Mouse (Mus musculus) forebrain, embryonic 14.5 days (tissue): ENCODE results near the gene Stx1b. TPM values are rescaled to one million over a fixed set of nuclear protein-coding genes. Genes with fewer than 3 reads are reported as not detected.

Experiments
- ATAC-seq: fragments of 200-750 bp; cut with Nextera tagmentation; 2 replicates; pipeline ENCODE4 v1.8.0; 2017; ENCODE audit warnings: mild to moderate bottlenecking, moderate library complexity
- DNase-seq: peaks from one replicate; pipeline ENCODE4 v3.0.0-alpha.2; 2015; ENCODE audit warnings: low spot score
- H3K27ac ChIP-seq: fragments of 300-500 bp; sonication (generic); 2 replicates; pipeline ENCODE4 v1.5.1; 2014; ENCODE audit warnings: low read depth, mild to moderate bottlenecking, control low read depth, low read length, moderate library complexity
- H3K27me3 ChIP-seq: fragments of 300-500 bp; sonication (generic); replicated peaks from 2 replicates; pipeline ENCODE4 v1.6.1; 2014; ENCODE audit warnings: low read length, control low read depth, mixed read lengths; ENCODE audit not compliant: control insufficient read depth, insufficient read depth
- H3K36me3 ChIP-seq: fragments of 300-500 bp; sonication (generic); 2 replicates; pipeline ENCODE4 v1.6.1; 2014; ENCODE audit warnings: low read length, control low read depth; ENCODE audit not compliant: control insufficient read depth, insufficient read depth
- H3K4me1 ChIP-seq: fragments of 300-500 bp; sonication (generic); 2 replicates; pipeline ENCODE4 v1.6.1; 2014; ENCODE audit warnings: antibody characterized with exemption, low read length, control low read depth; ENCODE audit not compliant: control insufficient read depth, insufficient read depth
- H3K4me2 ChIP-seq: fragments of 300-500 bp; sonication (generic); 2 replicates; pipeline ENCODE4 v1.6.1; 2014; ENCODE audit warnings: mild to moderate bottlenecking, control low read depth, low read length
- H3K4me3 ChIP-seq: fragments of 300-500 bp; sonication (generic); 2 replicates; pipeline ENCODE4 v1.5.1; 2014; ENCODE audit warnings: low read depth, low read length, control low read depth
- H3K9ac ChIP-seq: fragments of 300-500 bp; sonication (generic); 2 replicates; pipeline ENCODE4 v1.6.1; 2014; ENCODE audit warnings: mild to moderate bottlenecking, low read length, control low read depth, moderate library complexity
- H3K9me3 ChIP-seq: fragments of 300-500 bp; sonication (generic); replicated peaks from 2 replicates; pipeline ENCODE4 v1.6.1; 2016; ENCODE audit warnings: low read length, control low read depth, mixed read lengths; ENCODE audit not compliant: control insufficient read depth
- WGBS: fragments of 180-500 bp; shearing (Covaris S2); extraction: QIAGEN DNeasy Blood & Tissue Kit; methylation state at CpG from one replicate; pipeline ENCODE4 v1.1.7; 2014; 5-methylcytosine and 5-hydroxymethylcytosine counted together
- polyA plus RNA-seq: library from polyadenylated mRNA; unstranded; fragments of >200 nt; fragmentation: Nextera tagmentation; extraction: Ambion mirVana; gene quantifications from 2 replicates; pipeline ENCODE4 v1.2.1, GENCODE M21; 2014

The Stx1b gene
- polyA plus RNA-seq, 1 experiment from 2014 or later: 15.7 TPM

GRCm38 (mm10) chr7:127822494-127822893 is 1.9 kb downstream of the Stx1b start:
- Histone ChIP-seq H3K9ac (no peak overlapping the region), H3K36me3 (no peaks in the 10 kb centered on the region), H3K27ac (no peak overlapping the region), H3K4me3 (no peak overlapping the region), H3K4me2 (no peak overlapping the region), H3K4me1 (0 out of 2 replicates have a peak, but pooled peaks cover 5% of the 10 kb centered on the region), H3K9me3 (no peaks in the 10 kb centered on the region), H3K27me3 (no peaks in the 10 kb centered on the region)
- WGBS: 91% methylated on average over 3 of the region's 3 CpGs
- ATAC-seq (no peak), DNase-seq (no peak)

- DNase-seq: no peak
- H3K4me3 ChIP-seq: no peak overlapping the region
- H3K27me3 ChIP-seq: no peaks in the 10 kb centered on the region
- H3K36me3 ChIP-seq: no peaks in the 10 kb centered on the region
- no peak overlapping the region for H3K4me2 ChIP-seq
- ATAC-seq: no peak
- WGBS: 72% methylated on average over 13 of the region's 13 CpGs
- H3K9ac ChIP-seq: no peak overlapping the region
- no peak overlapping the region for H3K27ac ChIP-seq
- 0 out of 2 replicates have a peak, but pooled peaks cover 5% of the 10 kb centered on the region for H3K4me1 ChIP-seq
- no peaks in the 10 kb centered on the region for H3K9me3 ChIP-seq
Observed at GRCm38 (mm10) chr7:127820836-127821509, 3.4 kb downstream of the Stx1b start.

GRCm38 (mm10) chr7:127817776-127818175 is 6.6 kb downstream of the Stx1b start:
- no peak for ATAC-seq
- WGBS: 91% methylated on average over 5 of the region's 5 CpGs

GRCm38 (mm10) chr7:127817053-127817452 is 7.3 kb downstream of the Stx1b start:
- Histone ChIP-seq H3K4me3 (no peak overlapping the region), H3K4me2 (no peak overlapping the region), H3K4me1 (no peaks in the 10 kb centered on the region), H3K27ac (no peak overlapping the region), H3K9me3 (no peaks in the 10 kb centered on the region), H3K36me3 (peaks cover 25% of the 10 kb centered on the region), H3K9ac (no peak overlapping the region), H3K27me3 (no peaks in the 10 kb centered on the region)
- ATAC-seq (no peak), DNase-seq (no peak)
- 84% methylated on average over 7 of the region's 7 CpGs for WGBS

More at GRCm38 (mm10) chr7:127817776-127818175, 6.6 kb downstream of the Stx1b start:
- Histone ChIP-seq H3K9ac (no peak overlapping the region), H3K9me3 (no peaks in the 10 kb centered on the region), H3K4me3 (no peak overlapping the region), H3K4me2 (no peak overlapping the region), H3K36me3 (peaks cover 18% of the 10 kb centered on the region), H3K27ac (no peak overlapping the region), H3K4me1 (0 out of 2 replicates have a peak, but pooled peaks cover under 1% of the 10 kb centered on the region), H3K27me3 (no peaks in the 10 kb centered on the region)
- no peak for DNase-seq

- 74% methylated on average over 15 of the region's 15 CpGs for WGBS
- H3K9ac ChIP-seq: no peak overlapping the region
- no peaks in the 10 kb centered on the region for H3K9me3 ChIP-seq
- H3K4me3 ChIP-seq: no peak overlapping the region
- H3K27me3 ChIP-seq: no peaks in the 10 kb centered on the region
- no peaks in the 10 kb centered on the region for H3K4me1 ChIP-seq
- H3K36me3 ChIP-seq: peaks cover 27% of the 10 kb centered on the region
- ATAC-seq (no peak), DNase-seq (no peak)
- H3K4me2 ChIP-seq: no peak overlapping the region
- H3K27ac ChIP-seq: no peak overlapping the region
Observed at GRCm38 (mm10) chr7:127815954-127816821, 8.2 kb downstream of the Stx1b start.

- H3K36me3 ChIP-seq: peaks cover 34% of the 10 kb centered on the region
- H3K4me3 ChIP-seq: no peak overlapping the region
- H3K9me3 ChIP-seq: no peaks in the 10 kb centered on the region
- WGBS: 94% methylated on average over 15 of the region's 15 CpGs
- H3K27ac ChIP-seq: peak overlapping the region; percentile 72
- H3K4me2 ChIP-seq: no peak overlapping the region
- no peaks in the 10 kb centered on the region for H3K4me1 ChIP-seq
- DNase-seq (no peak), ATAC-seq (no peak)
- H3K27me3 ChIP-seq: no peaks in the 10 kb centered on the region
- 0 out of 2 replicates have a peak overlapping the region, but pooled peaks have one; percentile 13 for H3K9ac ChIP-seq
Observed at GRCm38 (mm10) chr7:127815116-127815665, 9.2 kb downstream of the Stx1b start.

- H3K4me3 ChIP-seq: no peak overlapping the region
- H3K9ac ChIP-seq: no peak overlapping the region
- ATAC-seq (peak; percentile 92), DNase-seq (peak; percentile 89)
- peak overlapping the region; percentile 72 for H3K27ac ChIP-seq
- peak overlapping the region; percentile 9; the same call in 1 of the 2 replicates for H3K4me2 ChIP-seq
- peaks cover 42% of the 10 kb centered on the region for H3K36me3 ChIP-seq
- 52% methylated on average over 19 of the region's 19 CpGs for WGBS
- H3K27me3 ChIP-seq: no peaks in the 10 kb centered on the region
- no peaks in the 10 kb centered on the region for H3K4me1 ChIP-seq
- no peaks in the 10 kb centered on the region for H3K9me3 ChIP-seq
Observed at GRCm38 (mm10) chr7:127814241-127814921, 10.0 kb downstream of the Stx1b start.

- Histone ChIP-seq H3K27ac (peak overlapping the region; percentile 72; the same call in 1 of the 2 replicates), H3K9me3 (no peaks in the 10 kb centered on the region), H3K4me2 (no peak overlapping the region; the same call in 1 of the 2 replicates), H3K9ac (no peak overlapping the region), H3K4me1 (no peaks in the 10 kb centered on the region), H3K36me3 (peaks cover 46% of the 10 kb centered on the region), H3K27me3 (no peaks in the 10 kb centered on the region), H3K4me3 (no peak overlapping the region)
- ATAC-seq (peak; percentile 42; the same call in 1 of the 2 replicates), DNase-seq (no peak)
- WGBS: 71% methylated on average over 4 of the region's 4 CpGs
Observed at GRCm38 (mm10) chr7:127813821-127814220, 10.5 kb downstream of the Stx1b start.
